8 mouse cellular contexts compared by ENCODE assay signal in the genomic region with DNA sequence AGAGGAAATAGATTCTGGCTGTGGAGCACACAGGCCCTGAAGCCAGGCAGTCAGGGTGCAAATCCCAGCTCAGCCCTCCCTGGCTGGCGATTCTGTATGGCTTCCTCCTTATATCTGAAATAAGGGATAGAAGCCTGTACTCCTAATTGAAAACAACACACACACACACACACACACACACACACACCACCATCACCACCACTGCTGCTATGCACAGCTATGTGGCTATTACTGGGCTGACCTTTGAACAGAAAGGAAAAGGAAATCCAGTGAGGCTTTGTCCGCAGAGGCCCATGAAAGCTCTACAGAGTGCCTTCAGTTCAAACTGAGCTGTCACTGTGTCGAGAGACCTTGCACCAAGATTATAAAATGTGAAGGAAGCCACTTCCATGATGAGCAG.
DNase-seq lines count a peak whose midpoint lies in the region; ATAC-seq and TF ChIP-seq lines count a peak whose summit lies in the region.

No protein-coding gene starts in this region.

- H3K9me3 ChIP-seq in embryonic facial prominence, embryonic 15.5 days (replicated peaks) = no peaks in the 10 kb centered on the region
- H3K9me3 ChIP-seq in kidney, embryonic 16.5 days (ENCODE audit: low read length) = no peaks in the 10 kb centered on the region
- no peaks in the 10 kb centered on the region for H3K9me3 ChIP-seq in midbrain, embryonic 15.5 days

- no peak for TF ChIP-seq CTCF in kidney, adult 2 months (conservative IDR thresholded peaks at IDR 0.05; ENCODE audit: insufficient read depth, insufficient read length, low read depth, low read length)

- no peak for TF ChIP-seq POLR2A in kidney, adult 2 months (IDR thresholded peaks at IDR 0.05; ENCODE audit: low read depth, low read length)

- H3K4me3 ChIP-seq in kidney, adult 2 months (ENCODE audit: insufficient read depth, low read depth, low read length) = no peak overlapping the region
- H3K4me3 ChIP-seq in embryonic facial prominence, embryonic 15.5 days (replicated peaks) = no peak overlapping the region
- no peak overlapping the region for H3K4me3 ChIP-seq in kidney, embryonic 16.5 days (ENCODE audit: low read length)
- H3K4me3 ChIP-seq in midbrain, embryonic 15.5 days = no peak overlapping the region

- 29% methylated on average over 3 of the region's 3 CpGs for WGBS in kidney, adult 2 months
- WGBS in embryonic facial prominence, embryonic 15.5 days = 41% methylated on average over 3 of the region's 3 CpGs
- WGBS in kidney, embryonic 16.5 days = 51% methylated on average over 3 of the region's 3 CpGs
- 39% methylated on average over 3 of the region's 3 CpGs for WGBS in midbrain, embryonic 15.5 days

- H3K27me3 ChIP-seq in kidney, adult 2 months (replicated peaks; ENCODE audit: control insufficient read depth, insufficient read depth, low read length) = no peaks in the 10 kb centered on the region
- no peaks in the 10 kb centered on the region for H3K27me3 ChIP-seq in embryonic facial prominence, embryonic 15.5 days
- no peaks in the 10 kb centered on the region for H3K27me3 ChIP-seq in kidney, embryonic 16.5 days (ENCODE audit: insufficient read depth, low read length)
- H3K27me3 ChIP-seq in midbrain, embryonic 15.5 days (replicated peaks) = no peaks in the 10 kb centered on the region

- H3K4me1 ChIP-seq in kidney, adult 2 months (ENCODE audit: control insufficient read depth, insufficient read depth, low read length) = peaks cover 74% of the 10 kb centered on the region
- peaks cover 87% of the 10 kb centered on the region for H3K4me1 ChIP-seq in embryonic facial prominence, embryonic 15.5 days
- peaks cover 71% of the 10 kb centered on the region for H3K4me1 ChIP-seq in kidney, embryonic 16.5 days (ENCODE audit: insufficient read depth, low read length)
- H3K4me1 ChIP-seq in midbrain, embryonic 15.5 days = peaks cover 72% of the 10 kb centered on the region

- peak; percentile 59 for DNase-seq in kidney, adult 2 months
- DNase-seq in kidney, adult 11 months = no peak
- DNase-seq in cerebellum, adult 11 months = no peak
- DNase-seq in frontal cortex, adult 2 months (ENCODE audit: extremely low spot score in 1 of 2, low spot score in 1 of 2) = no peak
- DNase-seq in left cerebral cortex, postnatal 36 days (ENCODE audit: low spot score in 2 of 2) = no peak

- ATAC-seq in embryonic facial prominence, embryonic 15.5 days (ENCODE audit: insufficient number of reproducible peaks, low FRiP score, low TSS enrichment, low read depth) = no peak
- ATAC-seq in kidney, embryonic 16.5 days (ENCODE audit: low FRiP score, low TSS enrichment) = no peak
- ATAC-seq in midbrain, embryonic 15.5 days (replicated peaks) = no peak

- intact Hi-C loops in left cerebral cortex, postnatal 36 days (cut with DNase I) = no loop called here

- no peak overlapping the region for H3K9ac ChIP-seq in embryonic facial prominence, embryonic 15.5 days
- H3K9ac ChIP-seq in kidney, embryonic 16.5 days (replicated peaks; ENCODE audit: low read length) = no peak overlapping the region
- no peak overlapping the region for H3K9ac ChIP-seq in midbrain, embryonic 15.5 days

- H3K4me2 ChIP-seq in embryonic facial prominence, embryonic 15.5 days (replicated peaks) = no peak overlapping the region; the same call in 1 of the 2 replicates
- H3K4me2 ChIP-seq in kidney, embryonic 16.5 days (replicated peaks; ENCODE audit: low read depth, low read length) = 0 out of 2 replicates have a peak overlapping the region, but pooled peaks have one; percentile 1
- H3K4me2 ChIP-seq in midbrain, embryonic 15.5 days = no peak overlapping the region

- no peaks in the 10 kb centered on the region for H3K36me3 ChIP-seq in kidney, adult 2 months (ENCODE audit: control insufficient read depth, insufficient read depth, low read length)
- H3K36me3 ChIP-seq in embryonic facial prominence, embryonic 15.5 days = peaks cover 4% of the 10 kb centered on the region; the same call in 1 of the 2 replicates
- H3K36me3 ChIP-seq in kidney, embryonic 16.5 days (ENCODE audit: insufficient read depth, low read length) = no peaks in the 10 kb centered on the region
- H3K36me3 ChIP-seq in midbrain, embryonic 15.5 days (replicated peaks) = no peaks in the 10 kb centered on the region

- peak overlapping the region; percentile 75 for H3K27ac ChIP-seq in kidney, adult 2 months (ENCODE audit: insufficient read depth, low read depth, low read length)
- H3K27ac ChIP-seq in embryonic facial prominence, embryonic 15.5 days (replicated peaks) = peak overlapping the region; percentile 78
- H3K27ac ChIP-seq in kidney, embryonic 16.5 days (ENCODE audit: low read length) = peak overlapping the region; percentile 48
- H3K27ac ChIP-seq in midbrain, embryonic 15.5 days = peak overlapping the region; percentile 49
